Mouse (Mus musculus) myocyte (in vitro differentiated cells): ENCODE measurements around the gene Atp1a2. TPM values are rescaled to one million over a fixed set of nuclear protein-coding genes. Genes with fewer than 3 reads are reported as not detected.

ENCODE experiments used
- H3K27me3 ChIP-seq: one replicate; pipeline ENCODE4 v1.6.1; 2011; ENCODE audit not compliant: control insufficient read depth, insufficient read depth, insufficient read length
- H3K36me3 ChIP-seq: one replicate; pipeline ENCODE4 v1.6.1; 2011; ENCODE audit not compliant: control insufficient read depth, insufficient read depth
- H3K4me2 ChIP-seq: one replicate; pipeline ENCODE4 v1.6.1; 2011; ENCODE audit warnings: low read depth, control low read depth
- H3K4me3 ChIP-seq: one replicate; pipeline ENCODE4 v1.5.1; 2011; ENCODE audit warnings: mild to moderate bottlenecking, control low read depth, moderate library complexity
- H3K79me2 ChIP-seq: one replicate; pipeline ENCODE4 v1.6.1; 2011; ENCODE audit not compliant: control insufficient read depth, insufficient read depth
- H3ac ChIP-seq: one replicate; pipeline ENCODE4 v1.6.1; 2011; ENCODE audit not compliant: control insufficient read depth, insufficient read length
- CEBPB ChIP-seq: IDR thresholded peaks from 2 replicates; pipeline ENCODE4 v1.6.1; 2011; ENCODE audit warnings: mild to moderate bottlenecking, moderate library complexity; ENCODE audit not compliant: poor library complexity, insufficient read depth, severe bottlenecking
- E2F4 ChIP-seq: IDR thresholded peaks from one replicate; pipeline ENCODE4 v1.6.1; 2011; ENCODE audit warnings: mild to moderate bottlenecking, control low read depth, moderate library complexity; ENCODE audit not compliant: insufficient read depth
- MAX ChIP-seq: IDR thresholded peaks from one replicate; pipeline ENCODE4 v1.6.1; 2011; ENCODE audit warnings: low read depth, mild to moderate bottlenecking, control low read depth
- MYOD1 ChIP-seq, 3 experiments: IDR thresholded peaks; one replicate each; pipeline ENCODE4 v1.6.1; 2011; ENCODE audit warnings: control low read depth in 2 of 3, low read depth in 2 of 3, mild to moderate bottlenecking in 2 of 3, moderate library complexity in 1 of 3; ENCODE audit not compliant: insufficient read length in 2 of 3, control insufficient read depth in 1 of 3
- MYOG ChIP-seq, 3 experiments: IDR thresholded peaks; one replicate each; pipeline ENCODE4 v1.6.1; 2011; ENCODE audit warnings: control low read depth in 2 of 3, low read depth in 2 of 3, mild to moderate bottlenecking in 2 of 3; ENCODE audit not compliant: insufficient read length in 2 of 3, control insufficient read depth in 1 of 3, insufficient read depth in 1 of 3
- POLR2A ChIP-seq: IDR thresholded peaks from one replicate; pipeline ENCODE4 v1.6.1; 2011; ENCODE audit warnings: low read depth, mild to moderate bottlenecking, control low read depth, moderate library complexity; ENCODE audit not compliant: insufficient read length
- POLR2AphosphoS2 ChIP-seq: IDR thresholded peaks from one replicate; pipeline ENCODE4 v1.6.1; 2011; ENCODE audit warnings: low read depth, control low read depth; ENCODE audit not compliant: insufficient read length
- REST ChIP-seq: IDR thresholded peaks from one replicate; pipeline ENCODE4 v1.6.1; 2011; ENCODE audit warnings: mild to moderate bottlenecking, control low read depth, moderate library complexity; ENCODE audit not compliant: insufficient read depth, insufficient read length
- SRF ChIP-seq: IDR thresholded peaks from one replicate; pipeline ENCODE4 v1.6.1; 2011; ENCODE audit warnings: low read depth; ENCODE audit not compliant: control insufficient read depth, insufficient read length
- TCF12 ChIP-seq: IDR thresholded peaks from one replicate; pipeline ENCODE4 v1.6.1; 2011; ENCODE audit warnings: mild to moderate bottlenecking, control low read depth; ENCODE audit not compliant: poor library complexity, insufficient read depth, severe bottlenecking
- TCF3 ChIP-seq: IDR thresholded peaks from one replicate; pipeline ENCODE4 v1.6.1; 2011; ENCODE audit warnings: low read depth, control low read depth; ENCODE audit not compliant: insufficient read length
- USF1 ChIP-seq: IDR thresholded peaks from one replicate; pipeline ENCODE4 v1.6.1; 2011; ENCODE audit warnings: low read depth, mild to moderate bottlenecking, control low read depth, moderate library complexity
- polyA plus RNA-seq: library from polyadenylated mRNA; unstranded; fragments of >200 nt; fragmentation: generic; extraction: Trizol; gene quantifications from one replicate; pipeline ENCODE4 v1.2.1, GENCODE M21; 2012; ENCODE audit warnings: missing spikeins

Gene Atp1a2
- polyA plus RNA-seq, 1 experiment, result 92.9 TPM

GRCm38 (mm10) chr1:172325680-172326535 lies 28.0 kb upstream of the Atp1a2 start:
- Histone ChIP-seq H3K79me2 (no peaks in the 10 kb centered on the region), H3K36me3 (no peaks in the 10 kb centered on the region), H3ac (no peak overlapping the region), H3K4me2 (no peak overlapping the region), H3K27me3 (peaks cover 12% of the 10 kb centered on the region), H3K4me3 (no peak overlapping the region)
- TF ChIP-seq TCF3 (no peak), MYOG (IDR thresholded peaks at IDR 0.05; ENCODE audit: control insufficient read depth in 1 of 3, insufficient read depth in 1 of 3, insufficient read length in 2 of 3, low read depth in 2 of 3) (no peak), E2F4 (no peak), POLR2A (no peak), MYOD1 (IDR thresholded peaks at IDR 0.05; ENCODE audit: control insufficient read depth in 1 of 3, insufficient read length in 2 of 3, low read depth in 2 of 3) (no peak), USF1 (no peak), REST (no peak), CEBPB (no peak), POLR2AphosphoS2 (no peak), TCF12 (no peak)

- no peak overlapping the region for H3K4me2 ChIP-seq
- H3K27me3 ChIP-seq, result peaks cover 12% of the 10 kb centered on the region
- no peak for TF ChIP-seq TCF12
- no peak for TF ChIP-seq MYOG (IDR thresholded peaks at IDR 0.05; ENCODE audit: control insufficient read depth in 1 of 3, insufficient read depth in 1 of 3, insufficient read length in 2 of 3, low read depth in 2 of 3)
- TF ChIP-seq POLR2A, result no peak
- TF ChIP-seq SRF, result no peak
- TF ChIP-seq REST, result no peak
- no peak for TF ChIP-seq POLR2AphosphoS2
- no peak for TF ChIP-seq TCF3
- no peak for TF ChIP-seq CEBPB
- TF ChIP-seq E2F4, result no peak
- TF ChIP-seq MYOD1 (IDR thresholded peaks at IDR 0.05; ENCODE audit: control insufficient read depth in 1 of 3, insufficient read length in 2 of 3, low read depth in 2 of 3), result no peak
- TF ChIP-seq MAX, result no peak
- no peak for TF ChIP-seq USF1
- no peak overlapping the region for H3ac ChIP-seq
- no peaks in the 10 kb centered on the region for H3K79me2 ChIP-seq
- no peak overlapping the region for H3K4me3 ChIP-seq
- H3K36me3 ChIP-seq, result no peaks in the 10 kb centered on the region
Measured at GRCm38 (mm10) chr1:172324725-172325124, 26.9 kb upstream of the Atp1a2 start.

GRCm38 (mm10) chr1:172323801-172324359 lies 26.0 kb upstream of the Atp1a2 start:
- TF ChIP-seq POLR2A (no peak), REST (no peak), TCF12 (no peak), MAX (no peak), POLR2AphosphoS2 (no peak), USF1 (no peak), E2F4 (no peak), TCF3 (no peak), MYOD1 (IDR thresholded peaks at IDR 0.05; ENCODE audit: control insufficient read depth in 1 of 3, insufficient read length in 2 of 3, low read depth in 2 of 3) (no peak), MYOG (IDR thresholded peaks at IDR 0.05; ENCODE audit: control insufficient read depth in 1 of 3, insufficient read depth in 1 of 3, insufficient read length in 2 of 3, low read depth in 2 of 3) (no peak), CEBPB (no peak), SRF (no peak)
- Histone ChIP-seq H3ac (no peak overlapping the region), H3K4me2 (no peak overlapping the region), H3K27me3 (peaks cover 6% of the 10 kb centered on the region), H3K36me3 (no peaks in the 10 kb centered on the region), H3K4me3 (no peak overlapping the region), H3K79me2 (no peaks in the 10 kb centered on the region)

- no peaks in the 10 kb centered on the region for H3K79me2 ChIP-seq
- H3K36me3 ChIP-seq, result no peaks in the 10 kb centered on the region
- H3ac ChIP-seq, result no peak overlapping the region
- no peaks in the 10 kb centered on the region for H3K27me3 ChIP-seq
- no peak for TF ChIP-seq E2F4
- no peak for TF ChIP-seq POLR2A
- no peak for TF ChIP-seq TCF3
- TF ChIP-seq POLR2AphosphoS2, result no peak
- TF ChIP-seq REST, result no peak
- no peak for TF ChIP-seq CEBPB
- H3K4me3 ChIP-seq, result no peak overlapping the region
- no peak overlapping the region for H3K4me2 ChIP-seq
Measured at GRCm38 (mm10) chr1:172323298-172323697, 25.4 kb upstream of the Atp1a2 start.
